Mouse (Mus musculus) sigmoid colon, adult 10 weeks (tissue): ENCODE data around the gene Gm28168. TPM values are rescaled to one million over a fixed set of nuclear protein-coding genes. Genes with fewer than 3 reads are reported as not detected.

Experiments
- polyA plus RNA-seq: library from polyadenylated mRNA; stranded (reverse); fragments of 350-450 nt; fragmentation: Illumina TruSeq; extraction: RNeasy Lipid Tissue Mini Kit (QIAGEN cat#74804); gene quantifications from one replicate; pipeline ENCODE4 v1.2.3, GENCODE M21; 2014; ENCODE audit warnings: low read depth, low replicate concordance

Gm28168 gene
- not detected for polyA plus RNA-seq

GRCm38 (mm10) chr1:117927715-117928114 is at the start of gene Gm28168:
Gene Gm28168 (plus strand): TSS chr1:117928015.

GRCm38 (mm10) chr1:117965639-117966038 is 37.8 kb downstream of the Gm28168 start, which contains the start of gene Gm7145:
Gene Gm7145 (plus strand): TSS chr1:117965939.

Other genes with a start within 250 kb of the Gm28168 start
- not detected for gene Gm28363, start 230.9 kb upstream of the Gm28168 start, polyA plus RNA-seq
- not detected for gene B020011L13Rik, start 146.9 kb upstream of the Gm28168 start, polyA plus RNA-seq
- not detected for gene Gm28360, start 97.9 kb upstream of the Gm28168 start, polyA plus RNA-seq
- not detected for gene Gm7145, start 37.9 kb downstream of the Gm28168 start, polyA plus RNA-seq
- not detected for gene Gm29106, start 248.5 kb downstream of the Gm28168 start, polyA plus RNA-seq